Mouse (Mus musculus): ENCODE data around the gene Aqp1.

Aqp1 gene

DNA sequence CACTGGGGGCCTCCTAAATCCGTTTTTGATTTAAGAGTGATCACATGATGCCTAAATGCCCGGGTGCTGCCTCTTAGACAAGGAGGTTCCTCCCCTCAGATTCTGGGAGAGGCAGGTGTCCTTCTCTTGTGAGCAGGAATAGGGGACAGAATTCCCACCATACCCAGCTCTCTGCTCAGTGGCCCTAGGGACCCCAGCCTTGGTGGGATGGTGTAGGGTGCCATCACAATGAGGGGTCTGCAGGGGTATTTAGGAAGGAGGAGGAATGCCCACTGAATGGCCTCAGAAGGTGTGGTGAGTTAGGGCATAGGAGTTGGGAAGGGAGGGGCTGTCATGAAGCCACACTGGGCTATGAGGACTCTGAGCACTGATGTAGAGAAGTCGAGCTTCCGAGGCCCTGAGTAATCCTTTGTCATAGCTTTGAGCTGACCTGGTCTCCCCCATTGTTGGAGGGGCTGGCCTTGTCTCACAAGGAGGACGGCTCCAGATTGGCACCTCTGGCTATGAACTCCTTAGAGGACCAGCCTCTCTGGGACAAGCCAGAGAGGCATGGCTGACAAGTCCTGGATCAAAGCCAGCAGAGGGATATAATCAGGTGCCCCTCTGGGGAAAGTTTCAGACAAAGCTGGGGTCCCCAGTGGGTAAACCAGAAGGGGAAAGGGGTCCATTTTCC is 4.0 kb upstream of the Aqp1 start:
- no peak for DNase-seq (ENCODE audit: low spot score)

DNA sequence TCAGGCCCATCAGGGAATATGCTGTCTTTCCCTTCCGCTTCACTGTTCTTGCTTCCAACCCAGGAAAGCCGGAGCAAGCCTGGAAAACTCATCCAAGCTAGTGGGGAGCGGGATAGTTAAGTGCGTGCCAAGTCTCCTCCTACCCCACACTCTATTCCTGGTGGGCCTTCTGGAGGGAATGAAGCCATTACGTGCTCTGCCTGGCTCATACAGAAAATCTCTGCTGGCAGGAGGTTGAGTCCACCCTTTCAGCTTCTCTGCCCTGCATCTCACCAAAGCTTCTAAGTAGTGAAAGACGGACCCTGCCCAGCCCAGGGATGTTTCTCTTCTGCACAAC is 3.5 kb upstream of the Aqp1 start:
- DNase-seq (ENCODE audit: low spot score) = no peak

DNA sequence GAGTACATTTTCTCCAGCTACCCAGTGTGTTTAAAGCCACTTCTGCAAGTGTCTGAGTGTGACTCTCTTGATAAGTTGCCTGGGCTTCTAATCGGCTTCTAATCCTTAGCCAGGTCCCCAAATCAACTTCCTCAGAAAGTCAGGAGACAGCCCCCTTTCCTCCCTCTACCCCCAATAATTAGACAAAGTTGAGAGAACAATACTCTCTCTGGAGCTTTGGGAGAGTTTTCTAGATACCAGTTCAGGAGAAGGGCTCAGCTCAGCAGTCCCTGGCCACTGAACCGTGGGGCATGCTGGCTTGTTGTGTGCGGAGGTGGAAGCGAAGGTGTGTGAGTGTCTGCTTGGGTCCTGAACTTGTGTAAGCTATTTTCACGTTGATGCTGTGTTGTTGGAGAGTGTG is 1.0 kb downstream of the Aqp1 start:
- no peak for DNase-seq (ENCODE audit: low spot score)

DNA sequence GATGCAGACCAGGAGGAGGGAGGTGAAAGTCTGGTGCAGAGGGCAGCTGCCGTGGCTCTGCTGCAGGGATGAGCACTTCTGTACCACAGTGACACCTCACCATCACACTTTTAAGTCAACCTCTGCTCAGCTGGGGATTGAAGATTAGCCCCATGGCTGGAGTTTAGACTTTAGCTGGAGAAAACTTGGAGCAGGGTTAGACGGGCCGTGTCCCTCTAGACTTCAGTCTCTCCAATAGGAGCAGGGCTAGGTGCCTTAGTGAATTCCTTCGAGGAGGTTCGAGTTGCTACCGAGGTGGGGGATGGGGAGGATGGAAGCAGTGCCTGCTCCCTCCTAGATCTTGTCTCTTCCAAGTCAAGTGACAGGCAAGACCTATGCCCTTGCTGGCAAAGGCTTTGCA is 1.8 kb downstream of the Aqp1 start:
- DNase-seq (ENCODE audit: low spot score) = no peak

DNA sequence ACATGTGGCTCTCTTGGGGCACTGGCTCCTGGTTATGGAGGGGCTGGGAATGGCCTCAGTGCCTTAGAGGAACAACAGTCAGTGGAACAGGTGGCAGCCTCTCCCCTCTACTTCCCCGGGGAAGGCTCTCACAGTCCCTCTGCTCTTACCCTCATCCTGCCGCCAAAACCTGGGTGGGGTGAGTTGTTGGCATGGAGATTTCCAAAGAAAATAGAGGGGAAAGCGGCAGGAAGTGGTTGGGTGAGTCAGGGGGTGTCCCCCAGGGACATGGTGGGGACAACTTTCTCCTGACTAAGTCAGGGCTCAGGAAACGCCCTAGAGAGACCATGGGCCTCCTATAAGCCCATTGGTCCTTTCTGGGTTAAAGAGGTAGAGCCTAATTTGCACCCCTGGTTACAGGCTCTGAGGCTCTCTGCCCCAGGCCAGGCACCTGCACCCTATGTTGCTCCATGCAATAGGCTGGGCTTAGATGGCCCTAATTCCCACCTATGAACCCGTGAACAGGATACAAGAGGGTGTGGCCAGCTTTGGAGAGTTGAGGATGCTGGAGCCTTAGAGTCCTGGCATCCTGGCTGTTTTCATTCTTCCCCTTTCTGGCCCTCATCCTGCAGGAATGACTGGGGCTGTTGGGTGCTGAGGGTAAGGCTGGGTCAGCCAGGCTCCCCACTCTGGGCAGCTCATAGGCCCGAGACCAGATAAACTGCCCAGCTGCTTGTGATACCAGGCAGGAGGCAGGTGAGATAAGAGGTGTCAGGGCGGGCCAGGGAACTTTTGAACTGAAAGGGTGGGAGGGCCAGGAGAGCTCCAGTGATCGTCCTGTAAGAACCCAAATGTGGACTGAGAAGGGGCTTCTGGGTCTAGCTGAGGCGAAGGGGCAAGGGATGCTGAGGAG is 2.9 kb downstream of the Aqp1 start:
- no peak for DNase-seq (ENCODE audit: low spot score)

DNA sequence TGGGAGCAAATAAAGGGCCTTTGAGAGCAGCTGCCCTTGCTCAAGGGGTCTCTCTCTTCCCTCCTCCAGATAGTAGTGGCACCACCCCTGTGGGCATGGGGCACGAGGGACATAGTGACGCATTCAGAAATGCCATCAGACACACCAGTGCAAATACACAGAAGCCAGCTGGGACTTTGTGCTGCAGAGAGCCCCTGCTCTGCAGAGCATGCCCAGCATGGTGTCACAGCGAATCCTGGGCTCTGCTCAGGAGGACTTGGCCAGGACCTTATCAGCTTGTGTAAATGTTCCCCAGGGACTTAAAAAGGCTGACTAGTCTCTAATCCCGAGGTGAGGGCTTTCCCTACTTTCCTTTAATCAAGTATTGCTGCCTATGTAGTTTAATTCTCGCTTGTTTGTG is 5.5 kb downstream of the Aqp1 start:
- no peak for DNase-seq (ENCODE audit: low spot score)

DNA sequence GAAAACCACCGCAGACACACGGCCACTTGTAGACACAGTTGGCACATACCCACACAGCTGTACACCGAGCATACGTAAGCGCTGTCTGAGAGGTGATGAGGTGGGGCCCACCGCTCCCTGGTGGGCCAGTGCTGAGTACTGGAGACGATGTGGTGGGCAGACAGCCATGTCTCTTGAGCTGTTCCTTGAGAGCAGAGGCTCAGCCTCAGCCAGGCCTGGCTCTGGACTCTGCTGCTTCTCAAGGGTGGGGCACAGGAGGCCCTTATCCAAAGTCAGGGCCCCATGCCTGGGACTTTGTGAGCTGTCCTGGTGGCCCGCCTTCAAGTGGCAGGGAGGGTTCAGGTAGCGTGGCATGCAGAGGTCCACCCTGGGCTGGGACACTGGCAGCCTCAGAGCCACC is 6.1 kb downstream of the Aqp1 start:
- no peak for DNase-seq (ENCODE audit: low spot score)

DNA sequence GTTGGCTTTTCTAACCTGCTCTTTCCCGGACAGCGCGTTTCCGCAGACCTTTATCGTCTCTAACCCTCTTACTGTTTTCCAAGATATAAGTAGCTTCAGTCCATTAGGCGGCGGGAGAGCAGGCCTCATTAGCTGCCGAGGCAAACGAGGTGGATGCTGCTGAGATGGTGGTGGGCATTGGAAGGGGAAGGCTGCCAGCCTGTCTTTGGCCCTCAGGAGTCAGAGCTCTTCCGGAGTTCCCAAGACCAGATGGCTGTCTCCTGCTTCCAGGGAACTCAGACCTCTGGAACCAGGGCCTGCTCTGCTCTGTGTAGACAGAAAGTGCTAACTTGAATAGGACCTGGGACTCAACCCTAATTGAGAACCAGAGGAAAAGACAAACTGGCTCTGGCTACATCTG is 7.2 kb downstream of the Aqp1 start:
- no peak for DNase-seq (ENCODE audit: low spot score)

DNA sequence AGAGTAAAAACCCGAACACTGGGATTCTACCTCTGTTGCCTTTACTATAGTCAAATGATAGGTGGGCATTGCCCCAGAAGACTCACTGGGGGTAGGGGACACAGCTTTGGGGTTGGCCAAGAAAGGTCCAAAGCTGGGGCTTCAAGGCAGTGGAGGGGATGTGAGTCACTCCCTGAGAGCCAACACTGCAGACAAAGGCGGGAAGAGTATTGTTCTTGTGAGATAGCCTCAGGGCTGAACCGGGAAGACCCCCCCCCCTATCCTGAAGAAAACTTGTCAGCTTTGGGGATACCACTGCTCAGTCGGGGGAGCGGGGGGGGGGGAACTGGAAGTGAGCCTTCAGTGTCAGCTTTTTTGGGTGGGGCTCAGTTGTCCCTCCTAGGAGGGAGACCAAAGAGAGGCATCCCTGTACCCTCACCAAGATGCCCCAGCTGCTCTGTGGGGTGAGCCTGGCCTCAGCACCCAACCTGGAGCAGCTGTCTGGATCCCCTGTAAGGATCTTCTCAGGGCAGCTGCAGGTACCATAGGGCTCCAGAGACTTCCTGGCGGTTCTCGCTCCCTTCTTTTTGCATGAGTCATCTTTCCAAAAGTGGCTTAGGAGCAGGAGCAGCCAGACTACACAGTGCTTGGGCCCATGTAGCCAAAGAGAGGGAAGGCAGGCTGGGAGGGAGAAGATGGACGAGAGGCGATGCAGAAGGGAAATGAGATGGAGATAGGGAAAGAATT is 8.2 kb downstream of the Aqp1 start:
- no peak for DNase-seq (ENCODE audit: low spot score)

DNA sequence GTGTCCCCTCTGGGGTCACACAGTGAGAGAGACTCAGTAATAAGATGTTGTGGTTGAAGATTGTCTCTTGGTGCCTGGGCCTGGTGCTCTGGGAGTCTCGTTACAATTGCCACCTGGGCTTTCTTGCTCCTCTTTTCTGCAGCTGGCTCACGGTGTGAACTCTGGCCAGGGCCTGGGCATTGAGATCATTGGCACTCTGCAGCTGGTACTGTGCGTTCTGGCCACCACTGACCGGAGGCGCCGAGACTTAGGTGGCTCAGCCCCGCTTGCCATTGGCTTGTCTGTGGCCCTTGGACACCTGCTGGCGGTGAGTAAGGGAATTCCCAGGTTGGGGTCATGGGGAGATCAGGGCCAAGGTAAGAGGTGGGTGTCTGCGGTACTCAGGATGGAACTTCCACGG is 9.0 kb downstream of the Aqp1 start:
- no peak for DNase-seq (ENCODE audit: low spot score)

DNA sequence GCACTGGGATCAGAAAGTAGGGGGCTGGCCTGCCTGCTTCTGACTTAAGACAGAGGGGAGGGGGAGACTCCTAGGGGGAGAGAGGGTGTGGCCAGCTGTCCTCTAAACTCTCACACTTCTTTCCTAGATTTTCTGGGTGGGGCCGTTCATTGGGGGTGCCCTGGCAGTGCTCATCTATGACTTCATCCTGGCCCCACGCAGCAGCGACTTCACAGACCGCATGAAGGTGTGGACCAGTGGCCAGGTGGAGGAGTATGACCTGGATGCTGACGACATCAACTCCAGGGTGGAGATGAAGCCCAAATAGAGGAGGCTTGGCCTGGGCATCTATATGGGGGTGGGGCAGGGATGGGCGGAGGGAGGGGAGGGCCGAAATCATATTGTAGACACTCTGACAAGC is 10.3 kb downstream of the Aqp1 start:
- no peak for DNase-seq (ENCODE audit: low spot score)

DNA sequence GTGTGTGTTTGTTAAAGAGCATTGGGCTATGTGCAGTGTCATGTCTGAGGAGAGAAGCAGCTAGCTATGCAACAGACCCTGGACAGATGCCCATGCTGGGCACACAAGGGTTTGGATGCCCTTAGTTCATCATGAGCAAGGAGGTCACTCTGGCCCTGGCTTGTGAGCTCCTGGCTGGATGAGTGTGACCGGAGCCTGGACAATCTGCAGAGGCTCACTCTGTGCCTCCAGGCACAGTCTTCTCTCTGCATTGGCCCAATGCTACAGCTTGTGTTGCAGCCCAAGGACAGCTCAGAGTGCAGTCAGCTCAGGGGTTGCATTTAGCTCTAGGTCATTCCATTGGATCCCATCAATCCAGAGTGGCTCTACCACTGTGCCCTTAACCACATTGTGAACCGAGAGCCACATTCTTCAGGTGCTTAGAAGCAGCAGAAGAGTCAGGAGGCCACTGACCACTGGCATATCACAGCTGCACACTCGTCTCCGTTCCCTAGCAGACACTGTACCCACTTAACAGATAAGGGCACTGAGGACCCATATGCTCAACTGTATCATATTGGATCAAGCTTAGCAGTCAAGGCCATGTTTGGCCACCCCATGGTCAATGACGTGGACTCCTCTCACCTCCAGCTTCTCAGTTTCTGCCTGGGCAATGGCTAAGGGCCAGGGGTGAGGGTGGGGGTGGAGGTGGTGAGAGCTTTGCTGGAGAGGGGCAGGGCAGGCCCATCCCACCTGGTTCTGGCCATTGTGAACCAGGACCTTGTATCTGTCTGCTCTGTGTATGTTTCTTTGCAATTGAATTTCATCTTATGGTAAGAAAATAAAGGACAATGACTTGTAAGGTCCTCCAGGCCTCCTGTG is 11.7 kb downstream of the Aqp1 start:
- no peak for DNase-seq (ENCODE audit: low spot score)

DNA sequence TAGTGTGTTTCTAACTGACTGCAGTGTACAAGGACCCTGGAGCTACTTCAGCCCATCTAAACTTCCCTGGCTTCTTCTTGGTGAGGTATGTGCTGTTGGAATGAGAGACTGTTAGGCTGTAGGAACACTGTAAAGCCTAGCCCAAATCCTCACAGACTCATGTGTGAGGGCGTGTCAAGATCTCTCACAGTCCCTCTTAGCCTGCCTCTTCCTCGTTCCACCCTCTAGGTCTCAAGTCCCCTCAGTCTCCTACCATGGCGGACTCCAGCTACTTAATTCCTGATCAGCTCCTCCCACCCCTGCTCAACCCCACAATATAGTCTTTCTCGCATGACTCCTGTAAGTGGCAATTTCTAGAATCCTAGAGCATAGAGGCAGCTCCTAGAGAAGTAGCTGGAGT is 13.0 kb downstream of the Aqp1 start:
- DNase-seq (ENCODE audit: low spot score) = no peak

DNA sequence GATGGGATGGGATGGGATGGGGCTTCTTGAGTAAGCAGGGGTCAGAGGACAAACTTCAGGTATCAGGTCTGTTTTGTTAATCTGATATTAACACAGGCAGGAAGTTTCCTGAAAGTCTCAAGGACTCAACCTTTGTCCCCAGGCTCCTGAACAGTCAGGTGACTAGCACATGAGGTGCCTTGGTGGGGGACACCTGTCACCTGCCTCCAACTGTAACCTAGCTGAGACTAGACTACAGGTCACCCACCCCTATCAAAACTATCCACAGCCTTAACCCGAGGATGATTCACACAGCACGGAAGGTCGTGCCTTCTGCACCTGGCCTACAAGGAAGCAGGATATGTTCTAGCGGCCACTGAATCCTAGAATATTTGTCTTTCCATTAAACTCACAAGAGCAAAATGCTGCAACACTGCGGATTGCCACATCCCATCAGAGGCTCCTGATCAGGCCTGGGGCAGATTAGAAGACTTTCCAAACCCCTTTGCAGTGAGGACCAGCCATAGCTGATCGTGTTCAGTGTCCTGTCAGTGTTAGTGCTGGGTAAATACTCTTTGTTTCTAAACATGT is 14.2 kb downstream of the Aqp1 start:
- no peak for DNase-seq (ENCODE audit: low spot score)

DNA sequence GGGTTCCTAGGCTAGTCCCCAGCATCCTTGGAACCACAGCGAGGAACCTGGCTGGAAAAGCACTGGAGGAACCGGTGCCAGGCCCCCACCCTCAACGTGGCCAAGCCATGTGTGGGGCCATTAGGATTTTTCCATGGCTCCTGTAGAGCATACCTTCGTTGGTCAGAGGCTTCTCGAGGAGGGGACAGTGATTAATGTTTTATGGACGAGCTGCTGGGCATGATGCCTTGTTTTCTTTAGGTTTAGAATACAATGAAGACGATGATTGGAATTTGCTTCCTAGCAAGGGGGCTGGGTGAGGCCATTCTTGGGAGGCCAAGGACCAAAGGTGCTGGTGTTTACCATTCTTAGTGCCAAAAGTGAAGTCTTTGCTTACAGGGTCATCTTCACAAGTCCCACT is 15.5 kb downstream of the Aqp1 start:
- no peak for DNase-seq (ENCODE audit: low spot score)

DNA sequence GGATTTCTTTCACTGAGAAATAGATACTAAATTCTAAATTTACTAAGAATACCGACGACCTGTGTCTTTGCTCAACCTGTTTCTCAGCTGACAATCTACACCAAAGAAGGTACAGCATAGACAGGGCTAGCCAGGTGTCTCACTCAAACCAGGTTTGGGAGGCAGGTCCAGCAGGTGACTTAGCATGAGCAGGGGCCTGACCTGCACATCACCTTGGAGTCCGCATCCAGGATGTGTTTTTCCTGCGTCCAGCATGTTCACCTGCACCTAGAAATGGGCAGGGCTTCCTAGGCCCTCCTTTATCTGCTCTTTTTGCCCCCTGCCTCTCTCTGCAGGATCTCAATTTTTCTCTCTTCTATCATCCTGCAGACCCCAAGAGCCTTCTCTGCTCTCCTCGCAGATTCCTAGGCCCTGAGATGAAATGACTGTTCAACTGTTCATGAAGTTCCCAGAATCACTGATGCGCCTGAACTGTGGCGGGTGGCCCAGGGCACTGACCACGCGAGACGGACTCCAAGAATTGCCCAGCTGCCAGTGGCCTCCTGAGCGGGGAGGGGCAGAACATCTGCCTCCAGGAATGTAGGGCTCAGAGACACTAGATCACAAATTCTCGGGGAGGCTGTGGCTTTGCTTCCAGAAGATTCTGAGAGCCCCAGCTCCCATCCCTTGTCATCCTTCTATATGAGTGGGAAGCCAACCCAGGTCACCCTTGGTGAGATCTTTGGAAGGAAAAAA is 17.6 kb downstream of the Aqp1 start:
- no peak for DNase-seq (ENCODE audit: low spot score)

DNA sequence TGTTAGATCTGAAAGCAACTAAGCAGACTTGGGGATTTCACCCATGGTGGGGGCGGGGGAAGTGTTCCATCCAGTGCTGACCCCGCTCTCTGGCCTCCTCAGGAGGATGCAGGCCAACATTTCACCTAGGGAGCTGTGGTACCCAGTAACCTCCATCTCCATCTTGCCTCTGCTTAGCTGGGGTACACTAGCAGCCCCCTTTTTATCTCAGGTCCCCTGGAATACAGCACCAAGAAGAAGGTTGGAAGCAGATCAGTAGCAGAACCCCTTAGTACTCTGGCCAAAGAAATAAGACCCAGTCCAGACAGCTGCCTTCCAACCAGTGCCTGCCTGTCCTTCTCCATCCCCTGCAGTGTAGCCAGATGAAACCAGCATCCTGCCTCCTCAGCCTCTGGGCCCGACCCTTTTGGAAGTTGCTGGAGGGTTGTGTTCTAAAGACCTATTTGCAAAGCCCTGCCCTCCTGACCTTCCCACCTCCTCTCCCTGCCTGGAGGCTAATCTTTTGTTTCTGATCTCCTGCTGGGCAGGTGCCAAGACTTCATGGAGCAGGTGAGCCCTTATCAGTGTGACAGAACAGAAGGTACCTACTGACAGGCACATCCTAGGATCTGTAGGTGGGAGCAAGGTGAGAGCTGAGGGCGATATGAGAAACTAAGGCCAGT is 18.4 kb downstream of the Aqp1 start:
- DNase-seq (ENCODE audit: low spot score) = no peak

DNA sequence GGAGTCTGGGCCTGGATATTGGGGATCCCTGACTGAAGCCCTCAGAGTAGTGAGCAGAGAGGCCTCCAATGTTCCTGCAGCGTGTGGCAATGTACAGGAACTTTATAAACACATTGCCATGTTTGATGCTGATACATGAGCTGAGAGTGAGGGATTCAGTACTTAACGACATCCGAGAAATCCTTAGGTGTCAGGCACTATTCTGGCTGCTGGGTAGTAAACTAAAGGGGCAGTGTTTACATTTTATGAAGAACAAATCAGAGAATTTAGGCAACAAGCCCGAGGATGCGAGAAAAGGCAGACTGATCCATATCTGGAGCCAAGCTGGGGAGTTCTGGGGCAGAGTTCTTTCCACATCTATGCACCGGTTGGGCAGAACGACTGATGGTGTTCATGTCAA is 19.3 kb downstream of the Aqp1 start:
- no peak for DNase-seq (ENCODE audit: low spot score)

DNA sequence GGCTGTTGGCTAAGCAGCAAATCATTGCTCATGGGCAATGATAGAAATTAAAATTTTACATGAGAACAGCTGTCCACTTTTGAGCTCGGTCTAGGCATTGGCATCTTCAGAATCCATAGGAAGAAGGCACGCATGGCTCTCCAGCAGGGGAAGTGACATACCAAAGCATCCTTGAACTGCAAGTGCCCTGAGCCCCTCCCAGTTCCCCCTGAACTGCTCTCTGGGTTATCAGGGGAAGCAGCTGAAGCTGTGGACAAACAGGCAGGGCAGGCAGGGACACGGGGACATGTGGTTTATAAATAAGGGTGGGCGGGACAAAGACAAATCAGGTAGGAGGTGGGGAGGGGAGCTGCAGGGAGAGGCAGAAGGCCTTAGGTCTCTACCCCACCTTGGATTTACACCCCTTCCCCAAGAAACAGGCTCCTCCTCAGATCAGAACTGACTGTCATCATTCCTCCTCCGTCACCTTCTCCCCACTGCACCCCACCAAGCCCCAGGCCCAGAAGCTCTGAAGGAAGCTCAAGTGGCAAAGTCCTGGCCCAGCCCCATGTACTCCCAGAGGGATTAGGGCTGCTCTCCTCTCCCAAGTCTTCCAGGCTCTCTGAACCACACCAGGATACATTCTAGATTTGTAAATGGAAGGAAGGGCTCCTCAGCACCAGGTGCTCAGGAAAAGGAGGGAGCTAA is 19.9 kb downstream of the Aqp1 start:
- no peak for DNase-seq (ENCODE audit: low spot score)
